Mouse (Mus musculus): ENCODE data around the gene Tstd1. TPM values are rescaled to one million over a fixed set of nuclear protein-coding genes. Genes with fewer than 3 reads are reported as not detected.
A peak's percentile ranks its signal among the peaks of the same experiment; 100 is the strongest.

The Tstd1 gene
- polyA plus RNA-seq, 1 experiment from 2014 or later = 12.3 TPM

DNA sequence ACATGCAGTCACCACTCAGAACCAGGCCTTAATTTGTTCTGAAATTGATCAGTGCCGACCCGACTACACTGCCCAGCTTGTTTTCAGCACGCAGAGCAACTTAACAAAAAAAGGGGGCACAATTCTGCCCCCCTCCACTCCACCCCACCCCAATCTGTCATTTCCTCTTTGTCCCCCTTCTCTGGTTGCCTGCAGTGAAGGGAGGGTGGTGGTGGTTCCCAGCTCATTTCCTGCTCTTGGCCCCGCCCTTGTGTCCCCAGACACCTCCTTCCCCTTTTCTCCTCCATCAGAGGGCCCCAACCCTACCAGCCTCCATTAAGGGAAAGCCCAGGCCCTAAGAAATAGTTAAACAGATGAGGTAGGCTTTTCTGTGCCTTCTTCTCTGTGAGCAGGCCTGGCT, 28.6 kb upstream of the Tstd1 start:
- Histone ChIP-seq H3K4me2 (no peak overlapping the region), H3K27ac (no peak overlapping the region), H3K9me3 (replicated peaks) (no peaks in the 10 kb centered on the region), H3K4me1 (no peaks in the 10 kb centered on the region), H3K4me3 (no peak overlapping the region), H3K27me3 (no peaks in the 10 kb centered on the region), H3K36me3 (ENCODE audit: poor library complexity, severe bottlenecking) (no peaks in the 10 kb centered on the region), H3K9ac (no peak overlapping the region)
- 82% methylated on average over 4 of the region's 4 CpGs for WGBS
- ATAC-seq = no peak

GRCm38 (mm10) chr1:171401821-171402220, 16.9 kb upstream of the Tstd1 start:
- Histone ChIP-seq H3K27ac (no peak overlapping the region), H3K27me3 (peaks cover 10% of the 10 kb centered on the region; the same call in 1 of the 2 replicates), H3K4me3 (no peak overlapping the region), H3K36me3 (ENCODE audit: poor library complexity, severe bottlenecking) (no peaks in the 10 kb centered on the region), H3K9ac (no peak overlapping the region), H3K9me3 (replicated peaks) (no peaks in the 10 kb centered on the region), H3K4me1 (no peaks in the 10 kb centered on the region), H3K4me2 (no peak overlapping the region)
- no peak for ATAC-seq
- 79% methylated on average over 4 of the region's 4 CpGs for WGBS

GRCm38 (mm10) chr1:171402991-171403390, 15.7 kb upstream of the Tstd1 start:
- Histone ChIP-seq H3K4me1 (no peaks in the 10 kb centered on the region), H3K9me3 (replicated peaks) (no peaks in the 10 kb centered on the region), H3K4me2 (no peak overlapping the region), H3K9ac (no peak overlapping the region), H3K27ac (no peak overlapping the region), H3K4me3 (no peak overlapping the region), H3K36me3 (ENCODE audit: poor library complexity, severe bottlenecking) (no peaks in the 10 kb centered on the region), H3K27me3 (peaks cover 16% of the 10 kb centered on the region; the same call in 1 of the 2 replicates)
- WGBS = 89% methylated on average over 9 of the region's 9 CpGs
- ATAC-seq = no peak

DNA sequence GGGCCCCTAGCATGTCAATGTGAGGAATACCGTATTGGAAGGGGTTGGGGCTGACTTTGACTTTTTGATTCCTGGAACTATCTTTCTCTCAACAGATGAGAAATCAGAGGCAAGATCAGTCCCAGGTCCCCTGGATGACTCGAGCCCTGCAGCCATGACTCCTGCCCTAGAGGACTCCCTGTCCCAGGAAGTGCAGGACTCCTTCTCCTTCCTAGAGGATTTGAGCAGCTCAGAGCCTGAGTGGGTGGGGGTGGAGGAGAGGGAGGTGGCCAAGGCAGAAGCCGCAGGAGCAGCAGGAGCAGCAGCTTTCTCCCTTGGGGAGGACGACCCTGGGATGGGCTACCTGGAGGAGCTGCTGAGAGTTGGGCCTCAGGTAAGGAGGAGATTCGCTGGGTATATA, 11.4 kb upstream of the Tstd1 start:
- Histone ChIP-seq H3K36me3 (ENCODE audit: poor library complexity, severe bottlenecking) (no peaks in the 10 kb centered on the region), H3K27me3 (peaks cover 26% of the 10 kb centered on the region), H3K27ac (no peak overlapping the region), H3K9me3 (replicated peaks) (no peaks in the 10 kb centered on the region), H3K4me1 (no peaks in the 10 kb centered on the region), H3K4me3 (no peak overlapping the region), H3K9ac (no peak overlapping the region), H3K4me2 (no peak overlapping the region)
- WGBS = 86% methylated on average over 5 of the region's 5 CpGs
- no peak for ATAC-seq

GRCm38 (mm10) chr1:171410231-171410630, 8.4 kb upstream of the Tstd1 start:
- peaks cover 26% of the 10 kb centered on the region for H3K27me3 ChIP-seq
- H3K27ac ChIP-seq = no peak overlapping the region
- WGBS = 79% methylated on average over 1 of the region's 1 CpGs
- no peak for ATAC-seq
- H3K4me3 ChIP-seq = 0 out of 2 replicates have a peak overlapping the region, but pooled peaks have one; percentile 92
- H3K36me3 ChIP-seq (ENCODE audit: poor library complexity, severe bottlenecking) = peaks cover 8% of the 10 kb centered on the region
- peaks cover 21% of the 10 kb centered on the region for H3K4me1 ChIP-seq
- H3K9ac ChIP-seq = no peak overlapping the region
- no peak overlapping the region for H3K4me2 ChIP-seq
- H3K9me3 ChIP-seq (replicated peaks) = no peaks in the 10 kb centered on the region

DNA sequence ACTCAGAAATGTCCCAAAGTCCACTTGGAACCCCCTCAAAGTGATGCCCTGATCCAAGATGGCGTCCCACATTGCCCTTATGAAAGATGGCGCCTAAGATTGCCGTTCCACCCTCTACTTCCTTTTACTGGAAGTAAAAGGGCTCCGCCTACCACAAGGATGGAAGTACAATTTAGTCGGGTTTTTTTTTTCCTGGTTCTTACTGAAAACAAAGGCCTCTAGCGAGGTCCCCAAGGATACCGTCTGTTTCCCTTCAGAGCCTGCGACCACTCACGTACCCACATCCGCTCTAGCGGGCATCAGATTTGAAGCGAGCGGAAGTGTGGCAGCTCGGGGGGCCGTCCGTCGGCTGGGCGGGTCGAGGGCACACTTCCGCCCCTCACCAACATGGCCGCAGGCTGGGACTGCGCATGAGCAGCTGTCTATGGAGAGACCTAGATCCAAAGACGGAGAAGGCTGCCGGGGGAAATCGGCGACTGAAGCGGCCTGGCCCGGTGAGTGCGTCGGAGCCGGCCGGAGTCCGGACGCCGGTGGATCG, 7.7 kb upstream of the Tstd1 start, which contains the start of gene Usf1:
Usf1 (plus strand) TSS at position 367 of the 538 bp plus-strand sequence.
- peak; percentile 97 for ATAC-seq
- WGBS = under 1% methylated on average over 36 of the region's 36 CpGs

GRCm38 (mm10) chr1:171411492-171411941, 7.2 kb upstream of the Tstd1 start:
- peak; percentile 82 for ATAC-seq
- H3K4me1 ChIP-seq = peaks cover 21% of the 10 kb centered on the region
- H3K27ac ChIP-seq = peak overlapping the region; percentile 92
- H3K4me3 ChIP-seq = peak overlapping the region; percentile 92
- under 1% methylated on average over 27 of the region's 39 CpGs for WGBS
- H3K4me2 ChIP-seq = peak overlapping the region; percentile 60
- peaks cover 20% of the 10 kb centered on the region for H3K36me3 ChIP-seq (ENCODE audit: poor library complexity, severe bottlenecking)
- no peaks in the 10 kb centered on the region for H3K9me3 ChIP-seq (replicated peaks)
- peak overlapping the region; percentile 98 for H3K9ac ChIP-seq
- H3K27me3 ChIP-seq = peaks cover 20% of the 10 kb centered on the region

More for the DNA sequence above, 7.7 kb upstream of the Tstd1 start, which contains the start of gene Usf1:
- Histone ChIP-seq H3K4me3 (peak within 1 kb of the TSS; percentile 92), H3K27ac (peak within 1 kb of the TSS; percentile 92), H3K9ac (peak within 1 kb of the TSS; percentile 98), H3K4me1 (peaks cover 21% of the 10 kb centered on the region), H3K4me2 (peak within 1 kb of the TSS; percentile 60), H3K9me3 (replicated peaks) (no peaks in the 10 kb centered on the region), H3K27me3 (peaks cover 23% of the 10 kb centered on the region), H3K36me3 (ENCODE audit: poor library complexity, severe bottlenecking) (peaks cover 15% of the 10 kb centered on the region)

- H3K4me2 ChIP-seq = peak overlapping the region; percentile 60
- no peaks in the 10 kb centered on the region for H3K9me3 ChIP-seq (replicated peaks)
- peak overlapping the region; percentile 98 for H3K9ac ChIP-seq
- peaks cover 20% of the 10 kb centered on the region for H3K27me3 ChIP-seq
- H3K4me3 ChIP-seq = peak overlapping the region; percentile 92
- ATAC-seq = peak; percentile 39
- 2% methylated on average over 20 of the region's 20 CpGs for WGBS
- H3K36me3 ChIP-seq (ENCODE audit: poor library complexity, severe bottlenecking) = peaks cover 25% of the 10 kb centered on the region
- H3K27ac ChIP-seq = peak overlapping the region; percentile 92
- H3K4me1 ChIP-seq = peaks cover 21% of the 10 kb centered on the region
Measured at GRCm38 (mm10) chr1:171412001-171412441, 6.7 kb upstream of the Tstd1 start.

DNA sequence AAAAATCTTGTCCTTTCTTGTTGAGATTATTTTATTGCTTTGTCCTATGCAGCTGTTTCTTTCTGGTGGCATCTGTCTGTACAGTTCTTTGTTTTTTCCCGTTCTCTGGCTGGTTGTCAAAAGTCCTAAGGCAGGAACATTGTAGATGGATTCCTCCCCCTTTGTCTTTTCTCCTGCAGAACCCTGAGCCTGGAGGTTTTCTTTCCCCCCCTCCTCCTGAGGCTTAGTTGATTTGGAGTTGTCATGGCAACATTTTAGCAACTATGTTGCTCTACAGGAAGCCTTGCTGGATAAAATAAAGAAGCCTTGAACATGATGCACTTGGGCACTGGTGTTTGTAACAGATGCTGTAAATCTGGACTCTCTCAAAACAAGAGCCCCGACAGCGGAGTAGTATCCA, 6.2 kb upstream of the Tstd1 start:
- H3K9me3 ChIP-seq (replicated peaks) = no peaks in the 10 kb centered on the region
- H3K36me3 ChIP-seq (ENCODE audit: poor library complexity, severe bottlenecking) = peaks cover 30% of the 10 kb centered on the region
- H3K4me2 ChIP-seq = peak overlapping the region; percentile 60
- ATAC-seq = peak; percentile 11; the same call in 1 of the 2 replicates
- peaks cover 21% of the 10 kb centered on the region for H3K4me1 ChIP-seq
- H3K27ac ChIP-seq = peak overlapping the region; percentile 92
- peaks cover 19% of the 10 kb centered on the region for H3K27me3 ChIP-seq
- peak overlapping the region; percentile 98 for H3K9ac ChIP-seq
- WGBS = 17% methylated on average over 3 of the region's 3 CpGs
- H3K4me3 ChIP-seq = peak overlapping the region; percentile 92

DNA sequence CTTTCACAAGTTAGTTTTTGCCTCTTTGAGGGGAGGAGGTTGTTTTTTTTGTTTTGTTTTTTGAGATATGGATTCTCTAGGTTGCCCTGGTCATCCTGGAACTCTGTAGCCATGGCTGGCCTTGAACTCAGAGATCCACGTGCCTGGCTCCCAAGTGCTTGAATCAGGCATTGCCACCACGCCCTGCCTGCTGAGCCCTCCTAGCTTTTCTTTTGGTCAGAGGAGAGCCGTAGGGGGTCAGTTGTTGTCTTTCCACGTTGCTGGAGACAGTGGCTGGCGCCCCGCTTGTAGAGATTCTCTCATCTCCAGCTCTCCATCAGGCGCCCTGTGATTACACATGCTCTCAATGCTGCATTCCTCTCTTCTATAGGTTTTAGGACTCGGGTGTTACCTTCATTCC, 5.1 kb upstream of the Tstd1 start:
- Histone ChIP-seq H3K27me3 (peaks cover 8% of the 10 kb centered on the region; the same call in 1 of the 2 replicates), H3K9ac (0 out of 2 replicates have a peak overlapping the region, but pooled peaks have one; percentile 12), H3K4me2 (peak overlapping the region; percentile 60; the same call in 1 of the 2 replicates), H3K4me3 (peak overlapping the region; percentile 92; the same call in 1 of the 2 replicates), H3K27ac (no peak overlapping the region), H3K36me3 (ENCODE audit: poor library complexity, severe bottlenecking) (peaks cover 41% of the 10 kb centered on the region), H3K4me1 (peaks cover 21% of the 10 kb centered on the region), H3K9me3 (replicated peaks) (no peaks in the 10 kb centered on the region)
- ATAC-seq = no peak
- WGBS = 75% methylated on average over 8 of the region's 8 CpGs

DNA sequence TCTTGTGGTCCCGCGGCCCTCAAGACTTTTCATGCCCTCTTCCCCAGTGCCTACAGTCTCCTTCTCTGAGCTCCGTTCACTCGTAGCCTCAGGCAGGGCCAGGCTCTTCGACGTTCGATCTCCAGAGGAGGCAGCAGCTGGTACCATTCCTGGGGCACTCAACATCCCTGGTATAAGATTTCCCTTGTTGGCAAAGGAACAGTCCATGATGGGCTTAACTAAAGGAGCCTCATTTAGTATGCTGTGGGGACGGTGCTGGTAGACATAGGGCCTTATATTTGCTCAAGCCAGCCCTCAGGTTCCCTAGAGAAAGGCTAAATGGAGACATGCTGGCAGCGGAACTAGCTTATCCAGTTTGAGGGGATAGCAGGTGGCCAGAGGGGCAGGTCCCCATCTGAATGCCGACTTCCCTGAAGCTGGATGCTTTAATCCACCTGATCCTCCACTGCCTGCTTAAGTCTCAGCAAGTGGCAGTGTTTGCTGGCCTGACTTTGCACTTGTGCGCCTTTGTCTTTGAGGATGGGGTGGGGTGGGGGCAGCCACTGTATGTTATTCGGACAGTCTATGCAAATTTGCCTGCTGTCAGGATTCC, 715 bp downstream of the Tstd1 start:
- H3K27me3 ChIP-seq = no peaks in the 10 kb centered on the region
- H3K27ac ChIP-seq = 0 out of 2 replicates have a peak overlapping the region, but pooled peaks have one; percentile 10
- H3K36me3 ChIP-seq (ENCODE audit: poor library complexity, severe bottlenecking) = peaks cover 70% of the 10 kb centered on the region
- H3K9ac ChIP-seq = no peak overlapping the region
- peaks cover 2% of the 10 kb centered on the region for H3K4me1 ChIP-seq
- no peaks in the 10 kb centered on the region for H3K9me3 ChIP-seq (replicated peaks)
- no peak overlapping the region for H3K4me2 ChIP-seq
- H3K4me3 ChIP-seq = no peak overlapping the region
- WGBS = 59% methylated on average over 12 of the region's 12 CpGs
- ATAC-seq = peak; percentile 19; the same call in 1 of the 2 replicates

- 0 out of 2 replicates have a peak overlapping the region, but pooled peaks have one; percentile 10 for H3K27ac ChIP-seq
- peak; percentile 41; the same call in 1 of the 2 replicates for ATAC-seq
Measured at GRCm38 (mm10) chr1:171419905-171420304, 1.2 kb downstream of the Tstd1 start.

More at GRCm38 (mm10) chr1:171419905-171420304, 1.2 kb downstream of the Tstd1 start:
- H3K36me3 ChIP-seq (ENCODE audit: poor library complexity, severe bottlenecking) = peaks cover 66% of the 10 kb centered on the region
- no peaks in the 10 kb centered on the region for H3K4me1 ChIP-seq
- H3K9me3 ChIP-seq (replicated peaks) = no peaks in the 10 kb centered on the region
- WGBS = 76% methylated on average over 5 of the region's 5 CpGs
- H3K4me2 ChIP-seq = no peak overlapping the region
- no peaks in the 10 kb centered on the region for H3K27me3 ChIP-seq
- H3K4me3 ChIP-seq = no peak overlapping the region
- H3K9ac ChIP-seq = no peak overlapping the region
